Mouse (Mus musculus) gastrocnemius, adult 18-20 months (tissue): Measurements from ENCODE around the gene Rnpc3. TPM values are rescaled to one million over a fixed set of nuclear protein-coding genes. Genes with fewer than 3 reads are reported as not detected.
"Not testable (repeated sequence)": the region's sequence is repeated elsewhere in the genome, so short reads cannot be mapped to it uniquely, and the experiment has no call there.

Experiments
- DNase-seq: peaks from one replicate; pipeline ENCODE4 v3.0.0; 2021; ENCODE audit warnings: low spot score
- long read RNA-seq, 2 experiments: library from polyadenylated mRNA; stranded (forward); transcript quantifications; one replicate each; pipeline ENCODE4 v2.0.0; 2021
- total RNA-seq, 2 experiments: library from RNA; stranded (reverse); gene quantifications; 2 replicates each; pipeline ENCODE4 v1.2.3; 2021

Rnpc3 gene
- total RNA-seq, result 1 to 10 TPM; 6.0 to 7.8 TPM
- long read RNA-seq, experiment 1, partial matches to known transcripts, result 1 of 3 reads
- long read RNA-seq, experiment 1, other reads (novel, unspliced or antisense), result 0 of 3 reads
- long read RNA-seq, experiment 2, transcript Rnpc3-203 (15 exons, 1,839 nt), result major isoform, 5 of 5 reads
- long read RNA-seq, experiment 2, partial matches to known transcripts, result 0 of 5 reads
- long read RNA-seq, experiment 2, other reads (novel, unspliced or antisense), result 0 of 5 reads

DNA sequence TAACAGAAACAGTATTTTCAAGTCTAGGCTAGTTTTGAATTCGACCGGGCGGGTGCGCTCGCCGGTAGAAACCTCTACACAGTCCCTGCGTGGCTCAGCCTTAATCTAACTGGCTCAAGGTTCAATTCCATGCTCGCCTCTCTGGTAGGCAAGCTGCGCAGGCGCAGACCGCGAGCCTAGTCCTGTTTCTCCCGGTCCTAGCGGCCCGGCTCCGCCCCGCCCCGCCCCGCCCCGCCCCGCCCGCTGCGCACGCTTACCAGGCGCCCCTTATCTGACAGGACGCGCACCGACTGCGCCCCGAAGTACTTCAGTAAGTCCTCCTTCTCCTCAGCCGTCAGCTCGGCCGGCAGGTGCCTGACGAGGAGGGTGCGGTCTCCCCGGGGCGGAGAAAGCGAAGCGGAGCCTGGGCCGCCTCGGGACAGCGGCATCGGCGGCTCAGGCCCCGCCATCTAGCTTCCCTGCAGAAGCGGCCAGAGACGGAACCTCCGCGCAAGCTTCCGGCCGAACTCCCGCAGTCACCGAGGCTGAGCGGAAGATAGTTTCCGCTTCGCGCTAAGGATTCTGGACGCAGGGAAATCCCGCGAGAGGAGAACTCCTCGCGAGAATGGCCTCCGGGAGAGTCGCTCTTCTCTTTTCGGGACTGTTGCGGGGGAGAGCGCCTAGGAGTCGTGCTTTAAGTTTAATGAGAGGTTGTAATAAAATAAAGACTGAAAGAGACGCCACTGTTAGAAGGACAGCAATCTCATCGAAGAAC, at the start of gene Rnpc3:
Gene Rnpc3, minus strand, starts transcription at position 544 of the 754 bp plus-strand sequence.
- peak; percentile 97 for DNase-seq

DNA sequence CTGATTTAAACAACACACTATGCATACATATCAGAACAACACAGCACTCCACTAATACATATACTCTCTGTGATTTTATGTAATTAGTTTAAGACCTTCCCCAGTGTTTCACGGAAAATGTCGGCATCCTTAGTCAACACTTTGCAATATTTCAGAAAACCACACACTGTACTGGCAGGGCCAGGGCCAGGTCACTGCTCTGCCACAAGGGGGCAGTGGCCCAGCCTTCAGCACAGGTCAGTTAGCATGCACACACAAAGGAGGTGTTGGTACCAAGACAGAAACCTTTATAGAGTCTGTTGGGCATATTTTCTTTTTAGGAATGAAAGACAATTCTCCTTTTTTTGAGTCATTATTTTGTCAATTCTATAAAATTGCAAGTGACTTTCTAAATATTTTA, 27.0 kb upstream of the Rnpc3 start:
- DNase-seq, result no peak

DNA sequence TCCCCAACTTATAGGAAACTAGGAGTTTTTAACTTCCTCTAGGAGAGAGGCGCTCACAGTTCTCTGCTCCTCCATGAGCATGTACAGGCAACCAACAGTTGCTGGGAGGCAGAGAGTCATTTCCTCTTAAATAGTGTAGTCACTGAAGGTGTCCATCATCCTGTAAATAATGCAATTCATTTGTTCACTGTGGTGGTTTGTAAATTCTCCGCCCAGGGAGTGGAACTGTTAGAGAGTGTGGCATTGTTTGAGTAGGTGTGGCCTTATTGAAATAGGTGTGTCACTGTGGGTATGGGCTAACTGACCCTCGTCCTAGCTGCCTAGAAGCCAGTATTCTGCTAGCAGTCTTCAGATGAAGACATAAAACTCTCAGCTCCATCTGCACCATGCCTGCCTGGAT, 24.4 kb upstream of the Rnpc3 start:
- no peak for DNase-seq

DNA sequence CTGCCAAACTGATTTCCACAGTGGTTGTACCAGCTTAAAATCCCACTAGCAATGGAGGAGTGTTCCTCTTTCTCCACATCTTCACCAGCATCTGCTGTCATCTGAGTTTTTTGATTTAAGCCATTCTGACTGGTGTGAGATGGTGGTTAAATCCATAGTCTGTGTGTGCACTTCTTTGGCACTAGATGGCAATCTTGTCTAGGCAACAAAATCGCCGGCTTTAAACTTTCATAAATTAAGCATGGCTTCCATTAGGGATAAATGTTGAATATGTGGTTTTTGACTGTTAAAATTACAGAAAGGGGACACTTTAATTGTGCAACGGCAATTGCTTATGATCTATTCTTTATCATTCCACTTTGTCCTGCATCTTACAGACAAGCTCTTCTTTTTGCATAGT, 21.4 kb upstream of the Rnpc3 start:
- DNase-seq, result not testable (repeated sequence)

DNA sequence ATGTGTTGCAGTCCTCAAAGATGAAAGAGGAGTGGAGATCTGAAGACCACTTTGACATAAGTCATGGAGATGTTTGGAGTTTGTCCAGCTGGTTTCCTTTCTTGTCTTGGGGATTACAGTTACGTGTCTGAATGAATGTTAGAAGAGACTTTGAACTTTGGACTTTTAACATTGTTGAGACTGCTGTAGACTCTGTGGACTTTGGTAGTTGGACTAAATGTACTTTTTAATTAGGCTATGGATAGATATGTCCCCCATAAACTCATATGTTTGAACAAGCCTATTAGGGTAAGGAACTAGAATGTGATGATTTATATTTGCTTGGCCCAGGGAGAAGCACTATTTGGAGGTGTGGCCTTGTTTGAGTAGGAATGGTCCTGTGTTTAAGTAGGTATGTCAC, 9.6 kb upstream of the Rnpc3 start:
- no peak for DNase-seq

DNA sequence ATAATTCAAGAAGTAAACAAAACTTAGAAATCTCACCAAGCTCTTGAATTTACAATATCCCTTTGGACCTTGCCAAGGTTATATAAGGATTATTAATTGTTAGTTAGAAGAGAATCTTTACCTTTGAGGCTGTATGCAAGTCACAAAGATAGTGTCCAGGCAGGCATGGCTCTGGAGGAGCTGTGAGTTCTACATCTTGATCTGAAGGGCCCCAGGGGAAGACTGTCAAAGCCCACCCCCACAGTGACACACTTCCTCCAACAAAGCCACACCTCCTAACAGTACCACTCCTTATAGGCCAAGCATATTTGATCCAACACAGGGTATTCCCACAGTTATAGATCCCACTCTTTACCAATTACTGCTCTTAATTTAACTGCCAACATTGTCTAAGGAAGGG, 4.3 kb upstream of the Rnpc3 start:
- no peak for DNase-seq

DNA sequence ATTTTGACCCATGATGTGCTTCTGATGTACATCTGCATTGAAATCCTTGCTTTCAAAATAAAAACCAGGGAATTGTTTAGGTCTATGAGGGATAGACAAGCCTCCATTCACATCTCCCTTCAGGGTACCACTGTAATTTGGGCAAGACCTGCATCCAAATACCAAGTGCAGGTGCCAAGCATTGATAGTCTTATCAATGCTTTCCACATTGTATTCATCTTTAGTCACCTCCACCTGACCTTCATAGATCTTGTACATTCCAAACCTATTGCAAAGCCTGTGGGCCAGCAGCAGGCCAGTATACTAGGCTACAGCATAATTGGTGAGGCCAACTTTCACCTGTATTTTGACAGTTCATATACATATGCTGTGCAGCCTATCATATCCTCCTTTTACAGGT, 1.7 kb upstream of the Rnpc3 start:
- no peak for DNase-seq

DNA sequence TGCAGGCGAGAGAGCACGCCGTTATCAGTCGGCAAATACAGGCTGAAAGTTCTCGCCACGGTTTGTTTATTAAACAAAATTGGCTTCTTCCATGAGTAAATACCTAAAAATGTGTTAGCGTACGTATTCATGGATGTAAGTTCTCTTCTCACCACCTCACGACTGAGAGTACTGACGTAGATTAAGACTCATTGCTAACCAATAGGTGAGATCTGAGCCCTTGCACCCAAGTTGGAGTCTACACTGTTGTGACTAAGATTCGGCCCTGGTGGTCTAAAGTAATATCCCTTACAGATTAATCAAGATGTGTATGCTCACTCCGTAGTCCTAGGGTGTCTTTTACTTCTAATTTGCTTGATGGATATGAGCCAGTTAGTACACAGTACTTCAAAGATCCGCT, 615 bp upstream of the Rnpc3 start:
- DNase-seq, result no peak

DNA sequence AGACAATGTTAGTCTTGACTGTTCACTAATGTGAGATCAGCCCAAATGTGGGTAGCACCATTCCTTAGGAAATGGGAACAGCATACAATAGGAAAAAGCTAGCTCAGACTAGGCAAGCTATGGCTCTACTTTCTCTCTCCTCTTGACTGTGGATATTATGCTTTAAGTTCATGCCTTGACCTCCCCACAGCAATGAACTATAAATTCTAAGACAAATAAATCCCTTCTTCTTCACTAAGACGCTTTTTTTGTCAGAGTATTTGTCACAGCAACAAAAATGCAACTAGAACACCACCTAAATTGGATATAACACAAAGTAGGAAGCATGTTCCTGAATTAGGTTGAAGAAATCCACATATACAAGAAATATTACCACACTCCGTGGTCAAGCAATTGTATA, 23.4 kb downstream of the Rnpc3 start, which contains the start of gene Amy1:
Gene Amy1, minus strand, starts transcription at position 101 of the 400 bp plus-strand sequence.
- no peak for DNase-seq

DNA sequence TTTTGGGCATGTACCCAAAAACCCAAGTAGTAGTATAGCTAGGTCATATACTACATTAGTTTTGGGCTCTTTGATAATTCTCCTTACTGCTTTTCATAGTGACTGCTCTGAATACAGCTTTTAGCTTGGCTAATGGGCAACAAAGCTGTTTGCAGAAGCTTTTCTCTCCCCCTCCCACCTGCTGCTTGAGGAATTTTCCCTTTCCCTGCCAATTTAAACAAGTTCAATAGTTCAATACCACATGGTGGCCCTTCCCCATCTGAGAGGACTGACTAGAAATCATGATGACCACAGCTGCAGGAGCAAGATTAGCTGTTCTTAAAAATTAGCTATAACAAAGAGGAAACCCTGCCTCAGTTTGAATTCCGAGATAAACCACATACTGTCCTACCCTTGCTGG, 39.1 kb downstream of the Rnpc3 start:
- no peak for DNase-seq

DNA sequence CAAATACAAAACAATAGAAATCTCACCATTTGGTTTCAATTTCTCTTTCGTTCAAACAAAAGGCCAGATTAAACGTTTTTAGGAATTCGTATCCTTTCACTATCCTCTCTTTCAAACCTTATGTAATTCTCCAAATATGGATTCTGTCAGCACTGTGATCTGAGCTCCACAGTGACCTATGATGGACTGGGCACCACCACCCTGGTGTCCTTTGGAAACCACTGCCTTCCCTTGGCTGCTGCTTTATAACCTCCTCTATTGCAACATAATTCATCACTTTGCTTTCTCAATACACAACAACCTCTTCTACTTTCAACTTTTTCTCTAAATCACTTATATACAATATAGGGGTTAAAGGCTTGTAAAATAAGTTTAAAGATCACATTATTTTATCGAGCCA, 55.4 kb downstream of the Rnpc3 start:
- peak; percentile 39 for DNase-seq

DNA sequence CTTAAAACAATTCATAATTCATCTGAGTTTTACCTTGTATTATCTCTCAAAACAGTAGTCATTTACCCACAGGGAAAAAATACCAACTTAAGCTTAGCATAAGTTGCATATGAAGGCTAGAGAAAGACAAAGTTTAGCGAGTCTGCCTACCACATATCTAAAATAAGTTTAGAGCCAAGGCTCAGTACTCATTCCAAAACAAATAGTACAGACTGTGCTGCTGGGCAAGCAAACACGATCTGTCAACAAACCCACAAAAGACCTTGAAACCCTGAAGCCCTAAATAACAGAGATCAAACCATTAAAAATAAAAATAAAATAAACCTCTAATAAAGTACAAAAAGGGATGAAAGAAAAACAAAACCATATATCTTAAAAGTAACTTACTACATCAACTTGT, 55.8 kb downstream of the Rnpc3 start:
- DNase-seq, result no peak

DNA sequence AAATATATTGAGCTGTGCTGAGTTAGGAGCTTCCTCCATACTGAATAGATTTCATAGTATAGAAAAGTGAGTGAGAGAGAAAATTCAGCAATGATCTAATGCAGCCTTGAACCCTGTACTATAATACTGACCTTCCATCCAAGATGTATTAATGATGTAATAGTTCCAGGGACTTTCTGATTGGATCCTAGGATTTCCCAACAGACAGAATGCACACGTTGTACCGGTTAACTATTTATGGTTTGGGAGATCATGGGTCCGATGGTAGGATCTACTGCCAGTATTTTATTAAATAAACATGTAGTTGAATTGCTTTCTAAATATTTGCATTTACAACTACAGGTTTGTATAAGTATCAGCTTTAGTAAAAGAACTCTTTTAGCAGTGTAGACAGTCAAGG, 57.8 kb downstream of the Rnpc3 start:
- no peak for DNase-seq

Other genes with a start within 250 kb of the Rnpc3 start
- gene Amy2a1, start 97.7 kb downstream of the Rnpc3 start, total RNA-seq, result not detected
- 10 to 100 TPM; 23.0 to 47.6 TPM for gene Amy1, start 23.4 kb downstream of the Rnpc3 start, total RNA-seq